Mouse (Mus musculus): ENCODE measurements around the gene Olfr378.

The Olfr378 gene

GRCm38 (mm10) chr11:73428377-73428776, at the start of gene Olfr378:
Olfr378 (minus strand) TSS chr11:73428477.
- DNase-seq (ENCODE audit: low spot score) = no peak

- no peak for DNase-seq (ENCODE audit: low spot score)
These were observed 29.1 kb upstream of the Olfr378 start, which contains the start of gene Olfr380 for GRCm38 (mm10) chr11:73457408-73457807. Olfr380 (minus strand) TSS chr11:73457508.

- DNase-seq (ENCODE audit: low spot score) = no peak
These were observed 28.8 kb downstream of the Olfr378 start, which contains the start of gene Olfr1 for GRCm38 (mm10) chr11:73399514-73399913. Olfr1 (minus strand) TSS chr11:73399614.

- DNase-seq (ENCODE audit: low spot score) = no peak
These were observed 32.9 kb downstream of the Olfr378 start for GRCm38 (mm10) chr11:73395374-73395773.

Measured in left cerebral cortex, adult 11 months (tissue).